Mouse (Mus musculus): Measurements from ENCODE around the gene Loxl3. TPM values are rescaled to one million over a fixed set of nuclear protein-coding genes. Genes with fewer than 3 reads are reported as not detected.

The Loxl3 gene
- polyA plus RNA-seq, 1 experiment from 2014 or later, result 16.2 TPM

- Histone ChIP-seq H3K27me3 (ENCODE audit: control insufficient read depth, insufficient read depth, low read length) (no peaks in the 10 kb centered on the region), H3K4me2 (replicated peaks; ENCODE audit: low read depth, low read length) (peak overlapping the region; percentile 90), H3K9ac (replicated peaks; ENCODE audit: low read depth, low read length) (peak overlapping the region; percentile 53), H3K9me3 (ENCODE audit: control insufficient read depth, low read depth, low read length) (no peaks in the 10 kb centered on the region), H3K4me3 (ENCODE audit: low read depth, low read length) (peak overlapping the region; percentile 67), H3K36me3 (ENCODE audit: control insufficient read depth, insufficient read depth, low read length) (no peaks in the 10 kb centered on the region), H3K4me1 (ENCODE audit: control insufficient read depth, insufficient read depth, low read length) (peaks cover 10% of the 10 kb centered on the region; the same call in 1 of the 2 replicates), H3K27ac (ENCODE audit: low read length) (0 out of 2 replicates have a peak overlapping the region, but pooled peaks have one; percentile 48)
- WGBS, result under 1% methylated on average over 31 of the region's 31 CpGs
- ATAC-seq (ENCODE audit: insufficient number of reproducible peaks, insufficient read depth, low FRiP score, low read depth), result peak; percentile 24; the same call in 1 of the 2 replicates
Observed at GRCm38 (mm10) chr6:83032769-83033191, 1.2 kb upstream of the Loxl3 start.

GRCm38 (mm10) chr6:83034463-83035055 lies 586 bp downstream of the Loxl3 start:
- Histone ChIP-seq H3K27ac (ENCODE audit: low read length) (peak overlapping the region; percentile 90), H3K4me3 (ENCODE audit: low read depth, low read length) (peak overlapping the region; percentile 67), H3K9me3 (ENCODE audit: control insufficient read depth, low read depth, low read length) (no peaks in the 10 kb centered on the region), H3K27me3 (ENCODE audit: control insufficient read depth, insufficient read depth, low read length) (no peaks in the 10 kb centered on the region), H3K4me1 (ENCODE audit: control insufficient read depth, insufficient read depth, low read length) (peaks cover 17% of the 10 kb centered on the region; the same call in 1 of the 2 replicates), H3K9ac (replicated peaks; ENCODE audit: low read depth, low read length) (peak overlapping the region; percentile 14), H3K36me3 (ENCODE audit: control insufficient read depth, insufficient read depth, low read length) (no peaks in the 10 kb centered on the region), H3K4me2 (replicated peaks; ENCODE audit: low read depth, low read length) (peak overlapping the region; percentile 90)
- 21% methylated on average over 5 of the region's 5 CpGs for WGBS
- no peak for ATAC-seq (ENCODE audit: insufficient number of reproducible peaks, insufficient read depth, low FRiP score, low read depth)

GRCm38 (mm10) chr6:83037188-83037587 lies 3.2 kb downstream of the Loxl3 start:
- no peak for ATAC-seq (ENCODE audit: insufficient number of reproducible peaks, insufficient read depth, low FRiP score, low read depth)
- 80% methylated on average over 8 of the region's 8 CpGs for WGBS
- H3K27ac ChIP-seq (ENCODE audit: low read length), result no peak overlapping the region
- peaks cover 17% of the 10 kb centered on the region; the same call in 1 of the 2 replicates for H3K4me1 ChIP-seq (ENCODE audit: control insufficient read depth, insufficient read depth, low read length)
- H3K4me2 ChIP-seq (replicated peaks; ENCODE audit: low read depth, low read length), result no peak overlapping the region
- no peaks in the 10 kb centered on the region for H3K9me3 ChIP-seq (ENCODE audit: control insufficient read depth, low read depth, low read length)
- H3K36me3 ChIP-seq (ENCODE audit: control insufficient read depth, insufficient read depth, low read length), result no peaks in the 10 kb centered on the region
- H3K4me3 ChIP-seq (ENCODE audit: low read depth, low read length), result no peak overlapping the region
- H3K27me3 ChIP-seq (ENCODE audit: control insufficient read depth, insufficient read depth, low read length), result no peaks in the 10 kb centered on the region
- H3K9ac ChIP-seq (replicated peaks; ENCODE audit: low read depth, low read length), result no peak overlapping the region

GRCm38 (mm10) chr6:83038496-83039012 lies 4.6 kb downstream of the Loxl3 start:
- Histone ChIP-seq H3K9ac (replicated peaks; ENCODE audit: low read depth, low read length) (no peak overlapping the region), H3K4me3 (ENCODE audit: low read depth, low read length) (peak overlapping the region; percentile 5; the same call in 1 of the 2 replicates), H3K27ac (ENCODE audit: low read length) (no peak overlapping the region), H3K36me3 (ENCODE audit: control insufficient read depth, insufficient read depth, low read length) (no peaks in the 10 kb centered on the region), H3K4me2 (replicated peaks; ENCODE audit: low read depth, low read length) (peak overlapping the region; percentile 45), H3K4me1 (ENCODE audit: control insufficient read depth, insufficient read depth, low read length) (peaks cover 17% of the 10 kb centered on the region; the same call in 1 of the 2 replicates), H3K9me3 (ENCODE audit: control insufficient read depth, low read depth, low read length) (no peaks in the 10 kb centered on the region), H3K27me3 (ENCODE audit: control insufficient read depth, insufficient read depth, low read length) (no peaks in the 10 kb centered on the region)
- ATAC-seq (ENCODE audit: insufficient number of reproducible peaks, insufficient read depth, low FRiP score, low read depth), result peak; percentile 73
- 15% methylated on average over 24 of the region's 24 CpGs for WGBS

- Histone ChIP-seq H3K4me1 (ENCODE audit: control insufficient read depth, insufficient read depth, low read length) (0 out of 2 replicates have a peak, but pooled peaks cover 10% of the 10 kb centered on the region), H3K9ac (replicated peaks; ENCODE audit: low read depth, low read length) (no peak overlapping the region), H3K9me3 (ENCODE audit: control insufficient read depth, low read depth, low read length) (no peaks in the 10 kb centered on the region), H3K4me3 (ENCODE audit: low read depth, low read length) (no peak overlapping the region), H3K27ac (ENCODE audit: low read length) (no peak overlapping the region), H3K27me3 (ENCODE audit: control insufficient read depth, insufficient read depth, low read length) (no peaks in the 10 kb centered on the region), H3K4me2 (replicated peaks; ENCODE audit: low read depth, low read length) (no peak overlapping the region), H3K36me3 (ENCODE audit: control insufficient read depth, insufficient read depth, low read length) (no peaks in the 10 kb centered on the region)
- ATAC-seq (ENCODE audit: insufficient number of reproducible peaks, insufficient read depth, low FRiP score, low read depth), result no peak
- 78% methylated on average over 5 of the region's 5 CpGs for WGBS
Observed at GRCm38 (mm10) chr6:83040601-83041000, 6.6 kb downstream of the Loxl3 start.

- no peak overlapping the region for H3K27ac ChIP-seq (ENCODE audit: low read length)
Observed at GRCm38 (mm10) chr6:83043561-83043960, 9.6 kb downstream of the Loxl3 start.

GRCm38 (mm10) chr6:83043993-83044392 lies 10.0 kb downstream of the Loxl3 start:
- Histone ChIP-seq H3K27ac (ENCODE audit: low read length) (no peak overlapping the region), H3K4me3 (ENCODE audit: low read depth, low read length) (no peak overlapping the region), H3K4me1 (ENCODE audit: control insufficient read depth, insufficient read depth, low read length) (no peaks in the 10 kb centered on the region), H3K4me2 (replicated peaks; ENCODE audit: low read depth, low read length) (no peak overlapping the region), H3K36me3 (ENCODE audit: control insufficient read depth, insufficient read depth, low read length) (no peaks in the 10 kb centered on the region), H3K9me3 (ENCODE audit: control insufficient read depth, low read depth, low read length) (no peaks in the 10 kb centered on the region), H3K9ac (replicated peaks; ENCODE audit: low read depth, low read length) (no peak overlapping the region), H3K27me3 (ENCODE audit: control insufficient read depth, insufficient read depth, low read length) (no peaks in the 10 kb centered on the region)
- ATAC-seq (ENCODE audit: insufficient number of reproducible peaks, insufficient read depth, low FRiP score, low read depth), result no peak
- WGBS, result 91% methylated on average over 5 of the region's 5 CpGs

More at GRCm38 (mm10) chr6:83043561-83043960, 9.6 kb downstream of the Loxl3 start:
- Histone ChIP-seq H3K9ac (replicated peaks; ENCODE audit: low read depth, low read length) (no peak overlapping the region), H3K4me2 (replicated peaks; ENCODE audit: low read depth, low read length) (no peak overlapping the region), H3K36me3 (ENCODE audit: control insufficient read depth, insufficient read depth, low read length) (no peaks in the 10 kb centered on the region), H3K27me3 (ENCODE audit: control insufficient read depth, insufficient read depth, low read length) (no peaks in the 10 kb centered on the region), H3K4me3 (ENCODE audit: low read depth, low read length) (no peak overlapping the region), H3K4me1 (ENCODE audit: control insufficient read depth, insufficient read depth, low read length) (0 out of 2 replicates have a peak, but pooled peaks cover 4% of the 10 kb centered on the region), H3K9me3 (ENCODE audit: control insufficient read depth, low read depth, low read length) (no peaks in the 10 kb centered on the region)
- 53% methylated on average over 6 of the region's 6 CpGs for WGBS
- no peak for ATAC-seq (ENCODE audit: insufficient number of reproducible peaks, insufficient read depth, low FRiP score, low read depth)

- no peak overlapping the region for H3K27ac ChIP-seq (ENCODE audit: low read length)
- H3K4me3 ChIP-seq (ENCODE audit: low read depth, low read length), result no peak overlapping the region
- H3K9me3 ChIP-seq (ENCODE audit: control insufficient read depth, low read depth, low read length), result no peaks in the 10 kb centered on the region
- H3K4me1 ChIP-seq (ENCODE audit: control insufficient read depth, insufficient read depth, low read length), result no peaks in the 10 kb centered on the region
- H3K4me2 ChIP-seq (replicated peaks; ENCODE audit: low read depth, low read length), result no peak overlapping the region
- WGBS, result 78% methylated on average over 9 of the region's 9 CpGs
- no peaks in the 10 kb centered on the region for H3K36me3 ChIP-seq (ENCODE audit: control insufficient read depth, insufficient read depth, low read length)
- no peaks in the 10 kb centered on the region for H3K27me3 ChIP-seq (ENCODE audit: control insufficient read depth, insufficient read depth, low read length)
- no peak overlapping the region for H3K9ac ChIP-seq (replicated peaks; ENCODE audit: low read depth, low read length)
- no peak for ATAC-seq (ENCODE audit: insufficient number of reproducible peaks, insufficient read depth, low FRiP score, low read depth)
Observed at GRCm38 (mm10) chr6:83044742-83045141, 10.8 kb downstream of the Loxl3 start.
